Mouse (Mus musculus) spleen, postnatal 10 days (tissue): ENCODE measurements around the gene Siah3.
A peak's percentile ranks its signal among the peaks of the same experiment; 100 is the strongest.
"Not testable (repeated sequence)": the region's sequence is repeated elsewhere in the genome, so short reads cannot be mapped to it uniquely, and the experiment has no call there.

Experiments
- DNase-seq, 2 experiments: peaks; one replicate each; pipeline ENCODE4 v3.0.0; 2021 to 2022; ENCODE audit warnings: low spot score in 2 of 2

The Siah3 gene

GRCm38 (mm10) chr14:75455743-75456421 lies at the start of gene Siah3:
Gene Siah3 (plus strand): TSS chr14:75455982.
- no peak for DNase-seq

DNA sequence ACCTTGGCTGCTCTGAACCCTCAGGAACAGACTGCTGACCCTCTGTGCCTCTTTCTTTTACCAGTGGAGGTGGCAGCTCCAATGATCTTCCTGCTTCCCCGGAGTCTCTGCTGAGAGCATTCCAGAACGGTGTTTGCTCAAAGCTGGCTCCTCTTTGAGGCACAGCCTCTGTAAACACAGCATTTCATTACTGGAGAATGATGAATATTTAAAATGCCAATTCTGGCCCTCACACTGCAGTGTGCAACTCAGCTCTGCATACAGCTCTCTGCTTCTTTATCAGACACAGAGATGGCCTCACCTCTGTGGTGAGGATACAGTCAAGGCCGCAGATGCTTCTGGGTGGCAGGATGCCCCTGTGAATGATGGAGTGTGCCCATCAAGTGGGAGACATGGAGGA lies 46.0 kb upstream of the Siah3 start:
- DNase-seq: no peak

DNA sequence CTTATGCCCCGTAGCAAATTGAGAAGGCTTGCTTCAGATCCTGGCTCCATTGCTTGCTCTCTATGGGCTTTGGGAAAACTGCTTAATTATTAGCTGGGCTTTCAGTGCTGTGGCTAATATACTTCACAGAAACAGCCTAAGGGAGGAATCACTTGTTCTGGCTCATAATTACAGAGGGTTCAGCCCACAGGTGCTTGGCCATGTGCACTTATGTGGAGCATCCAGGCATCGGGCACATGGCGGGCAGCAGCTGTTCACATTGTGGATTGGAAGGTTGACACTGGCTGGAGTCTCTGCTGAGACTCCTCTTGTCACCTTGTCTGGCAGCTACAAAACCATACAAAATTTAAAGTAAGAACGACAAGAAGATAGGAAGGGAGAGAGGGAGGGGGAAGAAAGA lies 45.4 kb upstream of the Siah3 start:
- no peak for DNase-seq

- DNase-seq: no peak
Observed at GRCm38 (mm10) chr14:75418721-75419120, 37.1 kb upstream of the Siah3 start.

DNA sequence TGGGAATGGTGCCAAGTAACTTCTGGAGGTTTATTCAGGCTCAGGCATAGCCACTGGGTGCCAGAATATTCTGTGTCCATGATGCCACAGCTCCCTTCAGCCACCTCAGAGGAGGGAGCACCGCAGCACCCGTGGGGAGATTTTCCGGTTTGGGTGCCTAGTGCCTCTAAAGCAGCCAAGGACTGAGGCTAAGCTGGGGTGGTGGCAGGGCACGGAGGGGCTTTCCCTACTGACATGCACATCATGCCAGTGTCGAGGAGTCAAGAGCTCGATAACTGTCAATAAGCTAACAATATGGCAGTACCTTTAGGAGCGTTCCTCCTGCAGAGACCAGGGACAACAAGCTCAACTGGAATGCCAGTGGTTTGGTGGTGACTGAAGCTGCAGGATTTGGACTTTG lies 35.9 kb upstream of the Siah3 start:
- DNase-seq: no peak

GRCm38 (mm10) chr14:75420811-75421210 lies 35.0 kb upstream of the Siah3 start:
- DNase-seq: peak in 1 of 2 experiments; percentile 35

DNA sequence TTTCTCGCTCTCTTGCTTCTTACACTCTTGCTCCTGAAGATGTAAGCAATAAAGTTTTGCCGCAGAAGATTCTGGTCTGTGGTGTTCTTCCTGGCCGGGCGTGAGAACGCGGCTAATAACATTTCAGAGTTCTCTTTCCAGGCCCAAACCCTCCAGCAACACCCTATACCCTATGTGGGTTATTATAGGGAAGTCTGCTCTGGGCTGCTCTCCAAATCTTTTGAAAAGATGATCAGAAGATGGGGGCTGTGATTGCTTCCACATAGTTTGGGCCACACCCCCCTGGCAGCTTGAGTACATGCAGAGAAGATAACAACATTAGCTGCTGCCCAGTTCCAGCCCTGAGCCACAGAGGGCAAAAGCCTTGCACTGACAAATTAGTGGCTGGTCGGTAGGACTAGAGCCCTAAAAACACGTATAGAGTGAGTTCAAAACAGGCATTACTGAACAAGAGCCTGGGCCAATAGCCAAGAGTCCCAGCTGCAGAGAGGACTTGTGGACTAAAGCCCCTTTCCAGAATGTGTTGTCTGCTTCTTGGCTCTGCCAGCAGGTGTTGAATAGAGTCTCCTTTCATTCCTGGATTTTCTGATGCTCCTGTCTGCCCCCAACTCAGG lies 24.5 kb upstream of the Siah3 start:
- no peak for DNase-seq

GRCm38 (mm10) chr14:75432850-75433249 lies 22.9 kb upstream of the Siah3 start:
- no peak for DNase-seq

DNA sequence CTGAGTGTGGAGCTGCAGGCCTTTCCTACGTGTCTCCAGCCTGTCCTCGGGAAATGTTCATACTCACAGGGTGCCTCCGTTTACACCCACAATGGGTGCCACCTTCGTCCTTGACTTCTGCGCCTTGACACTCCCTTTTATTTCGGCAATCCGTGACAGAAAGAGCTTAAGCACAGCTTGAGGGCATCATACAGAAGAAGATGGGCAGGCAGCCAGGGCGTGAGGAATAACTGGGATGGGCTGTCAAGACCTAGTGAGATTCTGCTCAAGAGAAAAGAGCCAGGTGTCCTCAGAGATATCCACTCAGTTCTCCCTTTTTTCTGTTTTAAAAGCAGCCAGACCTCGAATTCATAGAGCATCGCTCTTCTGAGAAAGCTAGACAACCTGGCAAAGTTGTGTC lies 21.2 kb upstream of the Siah3 start:
- no peak for DNase-seq

GRCm38 (mm10) chr14:75444486-75445105 lies 11.2 kb upstream of the Siah3 start:
- no peak for DNase-seq

DNA sequence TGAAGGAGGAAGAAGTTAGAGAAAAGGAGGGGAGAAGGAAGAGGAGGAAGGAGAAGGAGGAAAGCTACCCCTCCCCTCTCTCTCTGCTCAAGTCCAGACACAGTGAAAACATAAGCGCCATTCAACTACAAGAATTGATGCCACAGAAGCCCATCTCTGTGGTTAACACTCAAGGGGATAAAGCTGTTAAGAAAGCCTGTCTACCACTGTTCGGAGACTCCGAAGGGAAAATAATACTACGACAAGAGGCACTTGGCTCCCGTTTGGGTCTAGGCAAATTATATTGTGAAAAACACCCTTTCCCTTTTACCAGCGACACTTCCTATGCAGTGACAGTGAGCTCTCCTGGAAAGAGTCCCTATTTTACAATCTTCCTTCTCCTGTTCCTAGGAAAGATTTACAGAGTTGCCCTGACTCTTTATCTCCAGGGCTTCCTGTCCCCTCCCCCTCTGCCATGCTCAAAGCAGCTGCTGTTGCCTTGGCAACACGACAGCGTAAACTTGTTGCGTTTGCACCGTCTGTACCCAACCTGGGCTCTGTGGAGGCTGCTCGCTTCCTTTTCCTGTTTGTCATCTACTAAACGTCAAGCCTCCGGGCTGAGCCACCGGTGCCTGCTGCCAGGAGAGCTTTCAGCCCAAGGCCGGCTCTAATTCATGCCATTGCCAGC lies 10.4 kb upstream of the Siah3 start:
- DNase-seq: peak; percentile 31 to 75

- no peak for DNase-seq
Observed at GRCm38 (mm10) chr14:75445948-75446281, 9.9 kb upstream of the Siah3 start.

DNA sequence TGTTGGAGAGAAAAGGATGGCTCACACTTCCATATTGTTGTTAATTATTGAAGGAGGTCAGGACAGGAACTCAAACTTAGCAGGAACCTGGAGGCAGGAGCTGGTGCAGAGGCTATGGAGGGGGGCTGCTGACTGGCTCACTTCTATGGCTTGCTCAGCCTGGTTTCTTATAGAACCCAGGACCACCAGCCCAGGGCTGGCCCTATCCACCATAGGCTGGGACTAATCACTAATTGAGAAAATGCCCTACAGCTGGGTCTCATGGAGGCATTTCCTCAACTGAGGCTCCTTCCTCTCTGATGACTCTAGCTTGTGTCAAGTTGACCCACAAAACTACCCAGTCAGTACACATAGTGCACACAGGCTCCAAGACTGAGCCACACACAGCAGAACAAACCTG lies 9.5 kb upstream of the Siah3 start:
- not testable (repeated sequence) for DNase-seq

GRCm38 (mm10) chr14:75453906-75454305 lies 1.9 kb upstream of the Siah3 start:
- no peak for DNase-seq

DNA sequence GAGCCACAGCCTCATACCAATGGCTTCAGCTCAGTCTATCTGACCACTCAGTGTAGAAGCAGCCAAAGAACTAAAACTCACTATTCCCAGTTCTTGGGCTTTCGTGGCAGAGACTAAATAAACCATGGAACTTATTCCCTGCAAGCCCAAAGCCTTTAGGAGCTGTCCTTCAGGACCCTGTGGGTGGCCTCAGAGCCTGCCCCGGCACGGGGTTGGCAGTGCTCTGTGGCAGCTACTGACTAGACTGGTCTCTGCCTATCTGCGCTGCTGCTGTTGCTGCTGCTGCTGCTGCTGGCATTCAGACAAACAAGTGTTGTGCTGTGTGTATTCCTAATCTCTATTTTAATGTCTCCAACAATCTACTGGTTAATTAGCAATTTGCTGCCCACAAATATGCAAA lies 1.1 kb upstream of the Siah3 start:
- no peak for DNase-seq

GRCm38 (mm10) chr14:75455361-75455742 lies 430 bp upstream of the Siah3 start:
- DNase-seq: no peak

DNA sequence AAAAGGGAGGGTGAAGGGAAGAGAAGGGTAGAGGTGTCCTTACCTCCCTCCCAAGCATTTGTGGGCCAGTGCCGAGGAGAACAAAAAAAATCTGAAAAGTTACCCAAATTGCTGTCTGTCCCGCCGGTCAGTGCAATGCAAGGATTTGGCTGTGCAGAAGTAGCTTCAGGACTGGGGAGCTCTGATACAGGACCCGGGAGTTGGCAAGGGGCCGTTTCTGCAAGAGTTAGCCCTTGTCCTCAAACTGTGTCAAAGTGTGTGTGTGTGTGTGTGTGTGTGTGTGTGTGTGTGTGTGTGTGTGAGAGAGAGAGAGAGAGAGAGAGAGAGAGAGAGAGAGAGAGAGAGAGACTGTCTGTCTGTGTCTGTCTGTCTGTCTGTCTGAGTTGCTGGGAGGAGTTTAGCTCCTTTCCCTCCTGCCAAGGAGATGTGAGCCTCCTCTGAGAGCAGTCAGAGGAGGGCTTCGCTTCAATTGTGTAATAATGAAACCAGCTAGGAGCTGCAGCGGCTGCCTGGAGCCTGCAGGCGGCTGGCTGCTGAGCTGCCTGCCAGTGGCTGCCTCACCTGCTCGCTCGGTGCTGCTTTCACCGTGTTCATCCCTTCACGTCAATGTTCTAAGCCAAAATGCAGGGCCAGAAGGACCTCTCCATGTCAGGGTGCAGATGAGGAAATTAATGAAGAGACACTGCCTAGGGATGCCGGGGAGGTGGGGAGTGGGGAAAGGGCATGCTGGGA lies 873 bp downstream of the Siah3 start:
- DNase-seq: no peak

DNA sequence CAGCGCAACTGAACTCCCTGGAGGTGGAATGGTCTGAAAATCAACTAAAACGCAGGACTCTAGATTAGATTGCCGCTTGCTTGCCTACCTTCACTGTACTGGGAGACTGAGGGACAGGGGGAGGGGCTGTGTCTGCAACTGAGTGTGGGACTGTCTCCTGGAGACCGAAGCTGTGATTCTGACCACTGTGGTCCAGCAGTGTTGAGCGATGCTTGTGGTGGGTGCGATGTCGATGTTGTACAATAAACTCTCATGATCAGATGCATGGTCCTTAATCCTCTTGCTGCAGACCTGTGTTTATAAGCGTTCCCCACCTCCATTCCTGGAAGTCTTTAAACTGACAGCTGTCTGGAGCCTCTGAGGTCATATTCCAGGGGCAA lies 1.4 kb downstream of the Siah3 start:
- no peak for DNase-seq

- DNase-seq: no peak
Observed at GRCm38 (mm10) chr14:75459431-75459830, 3.6 kb downstream of the Siah3 start.

- no peak for DNase-seq
Observed at GRCm38 (mm10) chr14:75459991-75460390, 4.2 kb downstream of the Siah3 start.

DNA sequence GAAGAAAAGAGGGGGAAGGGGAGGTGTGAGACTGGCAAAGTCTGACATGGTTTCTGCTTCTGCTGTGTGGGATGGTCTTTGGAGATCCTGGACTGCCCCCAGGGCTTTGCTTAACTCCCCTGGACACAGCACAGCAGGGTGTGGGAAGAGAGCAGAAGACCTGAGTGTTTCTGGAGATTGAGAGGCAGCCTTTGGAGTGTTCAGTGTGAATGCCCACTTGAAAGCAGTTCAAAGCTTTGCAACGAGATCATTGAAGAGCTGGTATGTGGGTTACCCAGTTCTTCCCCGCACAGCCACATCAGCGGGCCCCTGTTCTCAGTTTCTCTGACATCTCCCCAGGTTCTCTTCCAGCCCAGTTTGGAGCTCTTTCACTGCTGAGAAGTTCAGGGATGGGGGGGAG lies 4.7 kb downstream of the Siah3 start:
- DNase-seq: no peak

DNA sequence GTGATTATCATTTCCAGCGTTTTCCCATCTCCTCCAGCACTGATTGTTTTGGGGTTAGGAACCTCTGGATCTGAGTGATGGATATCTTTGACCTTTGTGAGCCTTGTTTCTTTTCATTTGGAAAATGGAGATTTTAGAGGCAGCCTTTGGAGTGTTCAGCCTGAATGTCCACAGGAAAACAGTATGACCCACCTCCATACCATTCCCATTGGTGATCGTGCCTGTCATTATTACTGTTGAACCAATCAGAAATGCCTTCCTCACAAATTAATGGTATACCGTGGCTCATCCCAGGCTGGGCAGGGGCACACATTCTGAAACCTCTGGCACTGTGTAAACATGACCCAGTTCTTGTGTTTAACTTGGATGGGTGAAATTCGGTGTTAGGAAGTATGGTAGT lies 6.0 kb downstream of the Siah3 start:
- DNase-seq: no peak
